Mouse (Mus musculus): ENCODE data around the gene 1700016C15Rik.

DNA sequence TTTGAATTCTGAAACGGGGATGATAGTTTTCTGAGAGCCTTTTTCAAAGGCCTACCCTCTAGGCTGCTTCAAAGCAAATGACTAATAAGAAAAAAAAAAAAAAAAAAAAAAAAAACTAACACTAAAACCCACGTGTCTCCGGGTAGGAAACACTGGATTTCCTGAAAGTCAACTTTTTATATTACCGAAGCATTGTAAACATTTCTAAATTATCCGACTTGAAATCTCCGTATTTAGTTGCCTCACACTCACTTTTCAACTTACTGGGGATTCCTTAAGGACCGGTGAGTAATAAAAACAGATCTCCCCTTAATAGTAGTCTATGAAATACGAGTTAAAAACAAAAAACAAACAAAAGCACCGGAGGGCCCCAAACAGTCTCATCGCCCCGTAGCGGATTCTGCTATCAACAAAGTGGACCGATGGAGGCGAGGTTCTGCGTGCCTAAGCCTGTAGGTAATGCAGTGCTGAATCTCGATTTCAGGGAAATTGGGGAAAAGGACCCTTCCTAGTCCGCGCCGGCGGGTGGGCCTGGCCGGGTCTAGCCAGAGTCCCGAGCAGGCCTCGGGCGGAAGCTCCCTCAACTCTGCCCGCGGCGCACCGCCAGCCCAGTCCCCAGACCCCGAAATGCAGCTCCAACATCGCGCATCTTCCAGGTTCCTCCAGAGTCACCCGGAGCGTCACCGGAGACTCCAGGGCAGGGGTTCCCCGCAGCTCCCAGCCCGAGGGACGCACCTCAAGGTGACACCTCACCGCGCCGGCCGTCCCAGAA lies 66.0 kb downstream of the 1700016C15Rik start:
- TF ChIP-seq POLR2A (IDR thresholded peaks at IDR 0.05; ENCODE audit: low read depth, low read length) (no peak), CTCF (IDR thresholded peaks at IDR 0.05; ENCODE audit: extremely low read depth, insufficient read depth, insufficient read length, insufficient replicate concordance) (no peak)

Measured in spleen, adult 2 months (tissue).